Comparison of ENCODE assay signal across 24 mouse cellular contexts in the genomic region with DNA sequence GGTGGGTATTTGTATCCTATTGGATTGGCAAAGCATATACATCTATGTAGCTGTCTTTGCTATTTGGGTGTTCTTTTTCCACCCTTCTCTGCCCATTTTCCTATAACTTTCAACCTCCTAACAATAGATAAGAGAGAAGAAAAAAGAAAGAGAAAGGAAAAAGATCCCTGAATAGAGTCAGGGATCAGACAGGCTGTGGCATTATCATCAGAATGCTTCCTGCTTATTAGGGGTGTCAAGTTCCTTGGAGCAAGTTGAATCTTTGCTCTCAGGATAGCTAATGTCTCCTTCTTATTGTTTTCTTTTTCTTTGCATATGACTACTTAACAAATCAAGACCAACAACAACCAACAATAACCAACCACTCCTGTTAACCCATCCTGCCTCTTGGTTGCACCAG.
DNase-seq lines count a peak whose midpoint lies in the region; ATAC-seq lines count a peak whose summit lies in the region.
"Had no signal": no experiment of that assay in that cellular context is flagged by ENCODE, and none has a peak within 500 bp of the region (broad histone marks: within the 10 kb centered on the region; RNA-seq: fewer than 3 reads in every experiment).

No protein-coding gene starts in this region.

- H3K36me3 ChIP-seq in neural tube, embryonic 15.5 days, result no peaks in the 10 kb centered on the region
- H3K36me3 ChIP-seq: G1E had no signal

- H3K27me3 ChIP-seq in neural tube, embryonic 15.5 days (replicated peaks), result peaks cover 4% of the 10 kb centered on the region; the same call in 1 of the 2 replicates
- H3K27me3 ChIP-seq: CH12.LX had no signal

- H3K4me2 ChIP-seq in neural tube, embryonic 15.5 days, result no peak overlapping the region

- H3K4me1 ChIP-seq in neural tube, embryonic 15.5 days, result no peaks in the 10 kb centered on the region

- H3K9me3 ChIP-seq in neural tube, embryonic 15.5 days (replicated peaks), result no peaks in the 10 kb centered on the region; the same call in 1 of the 2 replicates

- H3K4me3 ChIP-seq in neural tube, embryonic 15.5 days (replicated peaks), result no peak overlapping the region

- no peak for ATAC-seq in neural tube, embryonic 15.5 days (ENCODE audit: low FRiP score)
- ATAC-seq: activated CD4-positive, CD25-positive, alpha-beta regulatory T cell, adult 4 months; CD4-positive, CD25-positive, alpha-beta regulatory T cell, adult 4 months; Patski had no signal

- H3K9ac ChIP-seq in neural tube, embryonic 15.5 days (replicated peaks), result no peak overlapping the region

- no peak overlapping the region for H3K27ac ChIP-seq in neural tube, embryonic 15.5 days (replicated peaks)

- DNase-seq in ES-CJ7 (ENCODE audit: low read depth, low spot score) (peak; percentile 59), R1 (ENCODE audit: low read depth, low spot score) (peak; percentile 81), ZHBTc4 (ENCODE audit: low read depth, low spot score) (peak; percentile 19)
- DNase-seq in thymus, postnatal 0 days (ENCODE audit: low spot score), result no peak
- no peak for DNase-seq in layer of hippocampus, adult 8-10 months (ENCODE audit: low spot score in 2 of 2)
- DNase-seq: adrenal gland, adult 2 months; adrenal gland, adult 8-10 months; adrenal gland, postnatal 10 days; adrenal gland, postnatal 14 days; adrenal gland, postnatal 25 days; adrenal gland, postnatal 36 days; B cell, adult 2 months; cerebellum, adult 11 months; cerebellum, adult 11-12 months; cerebellum, adult 18-20 months; cerebellum, adult 2 months; cerebellum, adult 8-10 months; cerebellum, adult 9-10 months had no signal

Comparison
In these comparisons a context has a peak if more than half of its experiments do, and no peak if none do; other contexts are left out.
1. DNase-seq: peak in ES-CJ7 (single experiment), R1 (single experiment) and ZHBTc4 (single experiment); none in thymus, postnatal 0 days (single experiment) and layer of hippocampus, adult 8-10 months (0 of 2).